Mouse (Mus musculus) adrenal gland, adult 18-20 months (tissue): ENCODE results near the gene Tcaf2. TPM values are rescaled to one million over a fixed set of nuclear protein-coding genes. Genes with fewer than 3 reads are reported as not detected.

ENCODE experiments used
- DNase-seq, 2 experiments: peaks; one replicate each; pipeline ENCODE4 v3.0.0; 2021 to 2022; ENCODE audit warnings: low spot score in 2 of 2
- long read RNA-seq, 2 experiments: library from polyadenylated mRNA; stranded (forward); transcript quantifications; one replicate each; pipeline ENCODE4 v2.0.0; 2021
- total RNA-seq, 2 experiments: library from RNA; stranded (reverse); gene quantifications; 1 replicate in 1 of 2; 2 replicates in 1 of 2; pipeline ENCODE4 v1.2.3; 2021

Gene Tcaf2
- 10 to 100 TPM; 13.1 to 18.9 TPM for total RNA-seq
- long read RNA-seq, experiment 1, full-length matches to known transcripts, result 9 of 18 reads
- long read RNA-seq, experiment 1, partial matches to known transcripts, result 6 of 18 reads
- long read RNA-seq, experiment 1, other reads (novel, unspliced or antisense), result 3 of 18 reads
- long read RNA-seq, experiment 2, full-length matches to known transcripts, result 2 of 9 reads
- long read RNA-seq, experiment 2, partial matches to known transcripts, result 7 of 9 reads
- long read RNA-seq, experiment 2, other reads (novel, unspliced or antisense), result 0 of 9 reads

- DNase-seq, result peak; percentile 83 to 84
Observed at GRCm38 (mm10) chr6:42644912-42645549, at the start of gene Tcaf2. Gene Tcaf2 (minus strand): TSS chr6:42645254.

GRCm38 (mm10) chr6:42692517-42693190, 47.6 kb upstream of the Tcaf2 start:
- peak; percentile 71 to 76 for DNase-seq

GRCm38 (mm10) chr6:42692154-42692516, 47.1 kb upstream of the Tcaf2 start:
- DNase-seq, result peak; percentile 71 to 77

GRCm38 (mm10) chr6:42689761-42690160, 44.7 kb upstream of the Tcaf2 start:
- DNase-seq, result no peak

- no peak for DNase-seq
Observed at GRCm38 (mm10) chr6:42687907-42688306, 42.9 kb upstream of the Tcaf2 start.

- no peak for DNase-seq
Observed at GRCm38 (mm10) chr6:42680077-42680476, 35.0 kb upstream of the Tcaf2 start.

GRCm38 (mm10) chr6:42676011-42676410, 31.0 kb upstream of the Tcaf2 start:
- no peak for DNase-seq

GRCm38 (mm10) chr6:42671767-42672166, 26.7 kb upstream of the Tcaf2 start:
- no peak for DNase-seq

GRCm38 (mm10) chr6:42667722-42668121, 22.7 kb upstream of the Tcaf2 start:
- no peak for DNase-seq

- no peak for DNase-seq
Observed at GRCm38 (mm10) chr6:42661739-42662138, 16.7 kb upstream of the Tcaf2 start.

GRCm38 (mm10) chr6:42634393-42634792, 10.7 kb downstream of the Tcaf2 start:
- no peak for DNase-seq

- no peak for DNase-seq
Observed at GRCm38 (mm10) chr6:42631395-42631794, 13.7 kb downstream of the Tcaf2 start.

- no peak for DNase-seq
Observed at GRCm38 (mm10) chr6:42616904-42617303, 28.1 kb downstream of the Tcaf2 start.

- no peak for DNase-seq
Observed at GRCm38 (mm10) chr6:42612218-42612617, 32.8 kb downstream of the Tcaf2 start.

- DNase-seq, result no peak
Observed at GRCm38 (mm10) chr6:42610954-42611522, 34.0 kb downstream of the Tcaf2 start.

GRCm38 (mm10) chr6:42597592-42597991, 47.5 kb downstream of the Tcaf2 start, which contains the start of gene Tcaf3:
Gene Tcaf3 (minus strand): TSS chr6:42597692.
- no peak for DNase-seq

- no peak for DNase-seq
Observed at GRCm38 (mm10) chr6:42593138-42593882, 51.7 kb downstream of the Tcaf2 start.

GRCm38 (mm10) chr6:42586569-42586968, 58.5 kb downstream of the Tcaf2 start:
- no peak for DNase-seq

- peak; percentile 65 to 80 for DNase-seq
Observed at GRCm38 (mm10) chr6:42583488-42583872, 61.6 kb downstream of the Tcaf2 start.

- DNase-seq, result no peak
Observed at GRCm38 (mm10) chr6:42582741-42583487, 62.1 kb downstream of the Tcaf2 start.
